Mouse (Mus musculus): ENCODE data around the gene Vipr2.

GRCm38 (mm10) chr12:116145246-116145645 lies 67.7 kb downstream of the Vipr2 start:
- TF ChIP-seq CTCF (IDR thresholded peaks at IDR 0.05; ENCODE audit: control insufficient read depth, insufficient read depth, low read length) = no peak
- no peak for TF ChIP-seq POLR2A (IDR thresholded peaks at IDR 0.05; ENCODE audit: borderline replicate concordance, control insufficient read depth, low read depth, low read length)

Data from bone marrow, adult 2 months (tissue).